Mouse (Mus musculus) cerebellum, adult 2 months (tissue): Measurements from ENCODE around the gene Ppm1m.

Experiments used
- CTCF ChIP-seq: fragments of 200-500 bp; IDR thresholded peaks from 2 replicates; pipeline ENCODE4 v1.5.1; 2011; ENCODE audit warnings: low read depth, mild to moderate bottlenecking, control low read depth, low read length, moderate library complexity, borderline replicate concordance; ENCODE audit not compliant: insufficient read depth
- POLR2A ChIP-seq: fragments of 200-500 bp; IDR thresholded peaks from 2 replicates; pipeline ENCODE4 v1.6.1; 2011; ENCODE audit warnings: low read length, control low read depth, borderline replicate concordance; ENCODE audit not compliant: insufficient read depth

DNA sequence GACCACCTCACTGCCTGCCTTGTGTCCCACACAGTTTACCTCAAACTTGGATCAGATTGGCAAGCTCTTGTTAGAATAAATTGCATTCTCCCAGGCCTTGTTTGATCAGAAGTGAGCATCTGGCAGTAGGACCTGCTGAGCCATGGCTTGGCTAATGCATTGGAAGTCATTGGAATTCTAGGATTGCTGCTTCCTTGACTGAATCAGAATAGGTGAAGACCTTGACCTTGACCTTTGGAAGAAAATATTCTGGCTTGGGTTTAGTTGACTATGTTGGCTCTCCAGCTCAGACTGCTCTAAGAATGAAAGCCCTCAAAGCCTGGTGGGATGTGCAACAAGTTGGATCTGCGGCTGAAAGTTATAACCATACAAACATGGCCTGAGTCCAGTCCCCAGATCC lies 8.2 kb downstream of the Ppm1m start:
- TF ChIP-seq POLR2A (no peak), CTCF (no peak)
